Mouse (Mus musculus): ENCODE measurements around the gene Tspyl4.

Tspyl4 gene

GRCm38 (mm10) chr10:34326701-34327100, 29.5 kb downstream of the Tspyl4 start:
- DNase-seq, result no peak

- DNase-seq, result no peak
Observed at GRCm38 (mm10) chr10:34327144-34327543, 29.9 kb downstream of the Tspyl4 start.

- peak; percentile 31 to 57 for DNase-seq
Observed at GRCm38 (mm10) chr10:34328310-34328709, 31.1 kb downstream of the Tspyl4 start.

- DNase-seq, result no peak
Observed at GRCm38 (mm10) chr10:34341014-34341413, 43.8 kb downstream of the Tspyl4 start.

DNA sequence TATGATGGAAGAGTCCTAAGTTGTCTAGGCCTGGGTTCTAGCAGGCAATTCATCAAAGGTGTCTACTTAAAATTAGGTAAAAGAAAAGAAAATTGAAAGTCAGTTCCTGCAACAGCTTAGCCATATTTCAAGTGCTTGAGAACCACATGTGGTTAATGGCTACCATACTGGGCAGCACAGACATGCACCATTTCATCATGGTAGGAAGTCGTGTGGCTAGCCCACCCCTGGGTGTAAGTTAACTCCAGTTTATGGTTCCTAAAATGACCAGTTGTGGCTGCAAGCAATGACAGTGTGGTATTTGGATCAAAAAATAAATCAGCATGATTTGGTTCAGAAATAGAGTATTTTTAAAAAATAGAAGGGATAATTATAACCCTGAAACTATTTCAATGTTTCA, 44.6 kb downstream of the Tspyl4 start:
- DNase-seq, result no peak
